Mouse (Mus musculus) B cell, adult (primary cell): ENCODE measurements around the gene Lrrc63. TPM values are rescaled to one million over a fixed set of nuclear protein-coding genes. Genes with fewer than 3 reads are reported as not detected.

Experiments
- total RNA-seq: library from RNA; stranded (reverse); gene quantifications from 4 replicates; pipeline ENCODE4 v1.2.4, GENCODE M21; 2023; ENCODE audit not compliant: inconsistent age

Gene Lrrc63
- 0.26 TPM in 1 of 4 replicates, not detected in the others for total RNA-seq

GRCm38 (mm10) chr14:75130501-75131318, at the start of gene Lrrc63, which contains the start of gene Lcp1:
Lrrc63 (minus strand) TSS chr14:75130881.
Lcp1 (plus strand) TSS chr14:75131101.

Other genes starting within 250 kb of the Lrrc63 start
- 90.0 to 112 TPM (median 99.0 TPM) in 4 replicates for gene Lrch1, start 183.0 kb downstream of the Lrrc63 start, total RNA-seq
- 102 to 114 TPM (median 108 TPM) in 4 replicates for gene Rubcnl, start 114.9 kb downstream of the Lrrc63 start, total RNA-seq
- gene Lcp1, start 220 bp upstream of the Lrrc63 start, total RNA-seq: 684 to 735 TPM (median 710 TPM) in 4 replicates
- gene Cpb2, start 111.4 kb upstream of the Lrrc63 start, total RNA-seq: not detected in 4 replicates
- 50.0 to 55.8 TPM (median 51.1 TPM) in 4 replicates for gene Zc3h13, start 153.5 kb upstream of the Lrrc63 start, total RNA-seq